ENCODE assay signal across 19 mouse cellular contexts in genomic region chr1:194038711-194039110, GRCm38 (mm10).
DNase-seq lines count a peak whose midpoint lies in the region; ATAC-seq and TF ChIP-seq lines count a peak whose summit lies in the region.
"Had no signal": no experiment of that assay in that cellular context is flagged by ENCODE, and none has a peak within 500 bp of the region (broad histone marks: within the 10 kb centered on the region; RNA-seq: fewer than 3 reads in every experiment).

No protein-coding gene starts in this region.

- no peak overlapping the region for H3K4me3 ChIP-seq in liver, adult 2 months (ENCODE audit: insufficient read depth, low read depth, low read length)
- H3K4me3 ChIP-seq in liver, embryonic 12.5 days, result no peak overlapping the region
- H3K4me3 ChIP-seq in kidney, embryonic 15.5 days (replicated peaks), result no peak overlapping the region
- H3K4me3 ChIP-seq in neural tube, embryonic 15.5 days (replicated peaks), result no peak overlapping the region
- H3K4me3 ChIP-seq: embryonic facial prominence, embryonic 12.5 days; forebrain, embryonic 15.5 days; heart, adult 2 months; heart, embryonic 15.5 days; hindbrain, embryonic 13.5 days had no signal

- no peak for TF ChIP-seq POLR2A in liver, adult 2 months (IDR thresholded peaks at IDR 0.05; ENCODE audit: extremely low read depth, insufficient read depth, low read length)

- no peak for TF ChIP-seq CTCF in liver, adult 2 months (IDR thresholded peaks at IDR 0.05; ENCODE audit: low read depth, low read length)

- no peaks in the 10 kb centered on the region for H3K4me1 ChIP-seq in liver, adult 2 months (ENCODE audit: control insufficient read depth, insufficient read depth, low read length)
- no peaks in the 10 kb centered on the region for H3K4me1 ChIP-seq in liver, embryonic 12.5 days
- H3K4me1 ChIP-seq in kidney, embryonic 15.5 days, result peaks cover 5% of the 10 kb centered on the region; the same call in 1 of the 2 replicates
- peaks cover 18% of the 10 kb centered on the region for H3K4me1 ChIP-seq in neural tube, embryonic 15.5 days
- H3K4me1 ChIP-seq: heart, embryonic 15.5 days had no signal

- H3K36me3 ChIP-seq in liver, adult 2 months (ENCODE audit: control insufficient read depth, insufficient read depth, low read length), result no peaks in the 10 kb centered on the region
- no peaks in the 10 kb centered on the region for H3K36me3 ChIP-seq in liver, embryonic 12.5 days
- H3K36me3 ChIP-seq in kidney, embryonic 15.5 days, result no peaks in the 10 kb centered on the region
- H3K36me3 ChIP-seq in neural tube, embryonic 15.5 days, result no peaks in the 10 kb centered on the region
- H3K36me3 ChIP-seq: embryonic facial prominence, embryonic 12.5 days; forebrain, embryonic 15.5 days; heart, embryonic 15.5 days; hindbrain, embryonic 13.5 days had no signal

- ATAC-seq in liver, embryonic 12.5 days, result no peak
- ATAC-seq in kidney, embryonic 15.5 days (replicated peaks; ENCODE audit: low FRiP score), result peak; percentile 77
- no peak for ATAC-seq in neural tube, embryonic 15.5 days (ENCODE audit: low FRiP score)
- ATAC-seq: forebrain, embryonic 15.5 days had no signal

- DNase-seq in liver, adult 2 months (ENCODE audit: extremely low read depth, low read depth, low spot score), result peak; percentile 37
- DNase-seq in kidney, postnatal 10 days, result peak; percentile 9
- peak; percentile 11 for DNase-seq in yolk sac, embryonic 10.5 days (ENCODE audit: low spot score)
- no peak for DNase-seq in embryo, embryonic 10 days (ENCODE audit: low spot score)
- DNase-seq: adrenal gland, adult 8-10 months; adrenal gland, postnatal 36 days; cerebellum, adult 2 months; cerebellum, postnatal 14 days; gastrocnemius, postnatal 14 days; heart, adult 2 months; heart, postnatal 14 days had no signal

- H3K9me3 ChIP-seq in liver, embryonic 12.5 days (replicated peaks), result no peaks in the 10 kb centered on the region
- no peaks in the 10 kb centered on the region for H3K9me3 ChIP-seq in kidney, embryonic 15.5 days (replicated peaks)
- no peaks in the 10 kb centered on the region for H3K9me3 ChIP-seq in neural tube, embryonic 15.5 days (replicated peaks)
- H3K9me3 ChIP-seq: embryonic facial prominence, embryonic 12.5 days; forebrain, embryonic 15.5 days; heart, embryonic 15.5 days; hindbrain, embryonic 13.5 days had no signal

- H3K27me3 ChIP-seq in liver, adult 2 months (ENCODE audit: control insufficient read depth, insufficient read depth, low read length), result no peaks in the 10 kb centered on the region
- H3K27me3 ChIP-seq in liver, embryonic 12.5 days (replicated peaks), result no peaks in the 10 kb centered on the region
- no peaks in the 10 kb centered on the region for H3K27me3 ChIP-seq in kidney, embryonic 15.5 days
- no peaks in the 10 kb centered on the region for H3K27me3 ChIP-seq in neural tube, embryonic 15.5 days (replicated peaks)
- H3K27me3 ChIP-seq: embryonic facial prominence, embryonic 12.5 days; forebrain, embryonic 15.5 days; heart, embryonic 15.5 days; hindbrain, embryonic 13.5 days had no signal

- no peaks in the 10 kb centered on the region for H3K79me2 ChIP-seq in liver, adult 2 months (ENCODE audit: control insufficient read depth, insufficient read depth, low read length)

- H3K4me2 ChIP-seq in liver, embryonic 12.5 days, result no peak overlapping the region
- no peak overlapping the region for H3K4me2 ChIP-seq in kidney, embryonic 15.5 days
- H3K4me2 ChIP-seq in neural tube, embryonic 15.5 days, result no peak overlapping the region
- H3K4me2 ChIP-seq: embryonic facial prominence, embryonic 12.5 days; forebrain, embryonic 15.5 days; heart, embryonic 11.5 days; heart, embryonic 15.5 days; hindbrain, embryonic 13.5 days had no signal

- no peak overlapping the region for H3K9ac ChIP-seq in liver, adult 2 months (ENCODE audit: low read depth, low read length)
- H3K9ac ChIP-seq in liver, embryonic 12.5 days, result no peak overlapping the region
- H3K9ac ChIP-seq in kidney, embryonic 15.5 days, result no peak overlapping the region
- no peak overlapping the region for H3K9ac ChIP-seq in neural tube, embryonic 15.5 days (replicated peaks)
- H3K9ac ChIP-seq: embryonic facial prominence, embryonic 12.5 days; forebrain, embryonic 15.5 days; heart, embryonic 15.5 days; hindbrain, embryonic 13.5 days had no signal

- H3K27ac ChIP-seq in liver, adult 2 months (replicated peaks; ENCODE audit: insufficient read depth, low read depth, low read length), result no peak overlapping the region
- no peak overlapping the region for H3K27ac ChIP-seq in liver, embryonic 12.5 days
- no peak overlapping the region for H3K27ac ChIP-seq in kidney, embryonic 15.5 days
- H3K27ac ChIP-seq in neural tube, embryonic 15.5 days (replicated peaks), result no peak overlapping the region
- H3K27ac ChIP-seq: embryonic facial prominence, embryonic 12.5 days; forebrain, embryonic 15.5 days; heart, adult 2 months; heart, embryonic 15.5 days; hindbrain, embryonic 13.5 days had no signal
